Mouse (Mus musculus): ENCODE measurements around the gene Orc2. TPM values are rescaled to one million over a fixed set of nuclear protein-coding genes. Genes with fewer than 3 reads are reported as not detected.
A peak's percentile ranks its signal among the peaks of the same experiment; 100 is the strongest.

Orc2 gene
- polyA plus RNA-seq, 1 experiment = 9.8 TPM

- Histone ChIP-seq H3K4me3 (replicated peaks; ENCODE audit: extremely low read depth, low read depth, low read length) (no peak overlapping the region), H3K4me1 (ENCODE audit: control insufficient read depth, insufficient read depth, low read length) (no peaks in the 10 kb centered on the region)
- TF ChIP-seq CTCF (IDR thresholded peaks at IDR 0.05; ENCODE audit: insufficient read depth, low read length) = no peak
- no peak for TF ChIP-seq POLR2A (IDR thresholded peaks at IDR 0.05; ENCODE audit: borderline replicate concordance, extremely low read depth, low read depth, low read length)
- WGBS = 95% methylated on average over 4 of the region's 4 CpGs
- no peak for DNase-seq
Observed at GRCm38 (mm10) chr1:58465561-58465960, 39.3 kb downstream of the Orc2 start.

GRCm38 (mm10) chr1:58465042-58465441 is 39.9 kb downstream of the Orc2 start:
- 91% methylated on average over 4 of the region's 4 CpGs for WGBS
- Histone ChIP-seq H3K4me3 (replicated peaks; ENCODE audit: extremely low read depth, low read depth, low read length) (no peak overlapping the region), H3K4me1 (ENCODE audit: control insufficient read depth, insufficient read depth, low read length) (no peaks in the 10 kb centered on the region)
- no peak for DNase-seq
- TF ChIP-seq CTCF (IDR thresholded peaks at IDR 0.05; ENCODE audit: insufficient read depth, low read length) (no peak), POLR2A (IDR thresholded peaks at IDR 0.05; ENCODE audit: borderline replicate concordance, extremely low read depth, low read depth, low read length) (no peak)

GRCm38 (mm10) chr1:58463935-58464334 is 41.0 kb downstream of the Orc2 start:
- H3K4me3 ChIP-seq (replicated peaks; ENCODE audit: extremely low read depth, low read depth, low read length) = no peak overlapping the region
- DNase-seq = no peak
- TF ChIP-seq CTCF (IDR thresholded peaks at IDR 0.05; ENCODE audit: insufficient read depth, low read length) = no peak
- TF ChIP-seq POLR2A (IDR thresholded peaks at IDR 0.05; ENCODE audit: borderline replicate concordance, extremely low read depth, low read depth, low read length) = no peak
- H3K4me1 ChIP-seq (ENCODE audit: control insufficient read depth, insufficient read depth, low read length) = no peaks in the 10 kb centered on the region
- 74% methylated on average over 2 of the region's 2 CpGs for WGBS

GRCm38 (mm10) chr1:58460566-58460965 is 44.3 kb downstream of the Orc2 start:
- Histone ChIP-seq H3K4me3 (replicated peaks; ENCODE audit: extremely low read depth, low read depth, low read length) (no peak overlapping the region), H3K4me1 (ENCODE audit: control insufficient read depth, insufficient read depth, low read length) (no peaks in the 10 kb centered on the region)
- no peak for DNase-seq
- no peak for TF ChIP-seq CTCF (IDR thresholded peaks at IDR 0.05; ENCODE audit: insufficient read depth, low read length)
- TF ChIP-seq POLR2A (IDR thresholded peaks at IDR 0.05; ENCODE audit: borderline replicate concordance, extremely low read depth, low read depth, low read length) = no peak
- WGBS = 94% methylated on average over 3 of the region's 3 CpGs

DNA sequence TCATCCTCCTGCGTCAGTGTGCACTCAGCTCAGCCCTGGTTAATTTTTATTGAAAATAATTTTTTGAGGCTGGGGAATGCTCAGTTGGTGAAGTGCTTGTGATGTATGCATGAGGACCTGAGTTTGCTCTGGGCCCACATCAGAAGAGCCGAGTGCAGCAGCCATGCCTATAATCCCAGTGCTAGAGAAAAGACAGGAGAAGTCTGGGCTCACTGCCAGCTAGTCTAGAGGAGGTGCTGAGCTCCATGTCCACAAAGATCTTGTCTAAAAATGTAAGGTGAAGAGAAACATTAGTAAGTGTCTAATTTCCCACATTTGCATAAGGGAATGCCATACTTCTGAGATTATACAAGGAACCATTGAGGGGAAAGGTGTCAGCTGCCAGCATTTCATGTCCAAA is 46.0 kb downstream of the Orc2 start:
- no peak for DNase-seq
- Histone ChIP-seq H3K4me3 (replicated peaks; ENCODE audit: extremely low read depth, low read depth, low read length) (no peak overlapping the region), H3K4me1 (ENCODE audit: control insufficient read depth, insufficient read depth, low read length) (no peaks in the 10 kb centered on the region)
- no peak for TF ChIP-seq CTCF (IDR thresholded peaks at IDR 0.05; ENCODE audit: insufficient read depth, low read length)
- no peak for TF ChIP-seq POLR2A (IDR thresholded peaks at IDR 0.05; ENCODE audit: borderline replicate concordance, extremely low read depth, low read depth, low read length)
- WGBS = 72% methylated on average over 2 of the region's 2 CpGs

- no peak for TF ChIP-seq CTCF (IDR thresholded peaks at IDR 0.05; ENCODE audit: insufficient read depth, low read length)
- no peak for TF ChIP-seq POLR2A (IDR thresholded peaks at IDR 0.05; ENCODE audit: borderline replicate concordance, extremely low read depth, low read depth, low read length)
- H3K4me1 ChIP-seq (ENCODE audit: control insufficient read depth, insufficient read depth, low read length) = no peaks in the 10 kb centered on the region
- WGBS = 80% methylated on average over 5 of the region's 5 CpGs
Observed at GRCm38 (mm10) chr1:58458175-58458574, 46.7 kb downstream of the Orc2 start.

DNA sequence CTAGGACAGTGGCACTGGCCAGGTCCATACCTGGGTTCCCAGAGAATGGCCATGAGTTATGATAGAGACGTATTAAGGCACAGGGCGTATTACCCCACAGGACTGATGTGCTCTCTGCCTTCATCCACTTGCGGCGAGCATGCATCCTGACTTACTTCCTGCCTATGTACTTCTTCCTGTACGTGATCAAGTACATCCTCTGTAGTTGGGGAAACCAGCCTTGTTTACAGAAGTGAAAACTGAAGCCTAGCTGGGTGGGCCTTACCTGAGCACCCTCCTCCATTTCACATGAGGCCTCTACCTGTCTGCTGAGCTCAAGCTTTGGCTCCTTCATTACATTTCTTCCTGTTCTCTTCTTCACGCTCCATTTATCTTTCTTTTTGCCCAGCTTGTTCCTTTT is 50.6 kb downstream of the Orc2 start:
- no peak for TF ChIP-seq CTCF (IDR thresholded peaks at IDR 0.05; ENCODE audit: insufficient read depth, low read length)
- no peak for TF ChIP-seq POLR2A (IDR thresholded peaks at IDR 0.05; ENCODE audit: borderline replicate concordance, extremely low read depth, low read depth, low read length)
- Histone ChIP-seq H3K4me1 (ENCODE audit: control insufficient read depth, insufficient read depth, low read length) (no peaks in the 10 kb centered on the region), H3K4me3 (replicated peaks; ENCODE audit: extremely low read depth, low read depth, low read length) (no peak overlapping the region)
- DNase-seq = no peak
- 68% methylated on average over 6 of the region's 6 CpGs for WGBS

More at GRCm38 (mm10) chr1:58458175-58458574, 46.7 kb downstream of the Orc2 start:
- H3K4me3 ChIP-seq (replicated peaks; ENCODE audit: extremely low read depth, low read depth, low read length) = no peak overlapping the region
- DNase-seq = no peak

DNA sequence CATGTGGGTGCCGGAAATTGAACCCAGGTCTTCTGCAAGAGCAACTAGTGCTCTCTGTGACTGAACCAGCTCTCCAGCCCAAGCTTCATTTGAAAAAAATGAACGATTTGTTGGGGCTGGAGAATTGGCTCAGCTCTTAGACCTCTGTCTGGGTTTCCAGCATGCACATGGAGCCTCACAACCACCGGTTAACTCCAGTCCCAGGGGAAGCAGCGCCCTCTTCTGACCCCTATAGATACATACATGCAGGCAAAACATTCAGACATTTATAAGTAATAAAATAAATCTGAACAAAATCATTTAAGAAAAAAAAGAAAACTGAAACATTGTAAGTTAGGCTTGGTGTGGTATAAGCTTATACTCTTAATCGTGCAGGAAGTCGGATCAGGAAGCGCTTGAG is 56.5 kb downstream of the Orc2 start:
- Histone ChIP-seq H3K4me3 (replicated peaks; ENCODE audit: extremely low read depth, low read depth, low read length) (no peak overlapping the region), H3K4me1 (ENCODE audit: control insufficient read depth, insufficient read depth, low read length) (peaks cover 10% of the 10 kb centered on the region)
- DNase-seq = no peak
- 71% methylated on average over 7 of the region's 7 CpGs for WGBS
- TF ChIP-seq POLR2A (IDR thresholded peaks at IDR 0.05; ENCODE audit: borderline replicate concordance, extremely low read depth, low read depth, low read length) (no peak), CTCF (IDR thresholded peaks at IDR 0.05; ENCODE audit: insufficient read depth, low read length) (no peak)

- peaks cover 10% of the 10 kb centered on the region for H3K4me1 ChIP-seq (ENCODE audit: control insufficient read depth, insufficient read depth, low read length)
- WGBS = 74% methylated on average over 7 of the region's 7 CpGs
- TF ChIP-seq POLR2A (IDR thresholded peaks at IDR 0.05; ENCODE audit: borderline replicate concordance, extremely low read depth, low read depth, low read length) = no peak
- TF ChIP-seq CTCF (IDR thresholded peaks at IDR 0.05; ENCODE audit: insufficient read depth, low read length) = no peak
- DNase-seq = no peak
- no peak overlapping the region for H3K4me3 ChIP-seq (replicated peaks; ENCODE audit: extremely low read depth, low read depth, low read length)
Observed at GRCm38 (mm10) chr1:58447766-58448165, 57.1 kb downstream of the Orc2 start.

- no peak for TF ChIP-seq POLR2A (IDR thresholded peaks at IDR 0.05; ENCODE audit: borderline replicate concordance, extremely low read depth, low read depth, low read length)
- DNase-seq = no peak
- WGBS = 2% methylated on average over 11 of the region's 11 CpGs
- Histone ChIP-seq H3K4me1 (ENCODE audit: control insufficient read depth, insufficient read depth, low read length) (peaks cover 10% of the 10 kb centered on the region), H3K4me3 (replicated peaks; ENCODE audit: extremely low read depth, low read depth, low read length) (peak overlapping the region; percentile 90)
Observed at GRCm38 (mm10) chr1:58445861-58446260, 59.0 kb downstream of the Orc2 start.

All from lung, adult 2 months (tissue).